Mouse (Mus musculus) lung, postnatal 0 days (tissue): ENCODE data around the gene Nt5c3.

Source experiments
- CTCF ChIP-seq: IDR thresholded peaks from 2 replicates; pipeline ENCODE4 v1.5.1; 2016; ENCODE audit warnings: antibody characterized with exemption, mild to moderate bottlenecking
- EP300 ChIP-seq: IDR thresholded peaks from 2 replicates; pipeline ENCODE4 v1.6.1; 2016; ENCODE audit warnings: antibody characterized with exemption, mild to moderate bottlenecking, control low read depth

DNA sequence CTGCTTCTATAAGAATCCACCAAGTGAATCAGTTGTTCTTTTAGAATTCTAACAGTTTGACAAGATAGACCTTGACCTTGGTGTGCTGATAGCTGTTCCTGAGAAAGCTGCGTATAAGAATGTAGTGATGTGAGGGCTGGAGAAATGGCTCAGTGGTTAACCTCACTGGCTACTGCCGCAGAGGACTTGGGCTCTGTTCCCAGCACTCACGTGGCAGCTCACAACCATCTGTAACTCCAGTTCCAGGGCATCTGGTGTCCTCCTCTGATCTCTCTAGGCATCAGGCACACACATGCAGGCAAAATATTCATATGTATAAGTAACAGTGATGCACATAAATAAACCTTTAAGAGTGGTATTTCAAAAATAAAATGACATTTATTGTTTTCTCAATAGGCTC is 15.8 kb downstream of the Nt5c3 start:
- TF ChIP-seq CTCF (no peak), EP300 (no peak)
